Comparison of ENCODE assay signal across 9 mouse cellular contexts in the genomic region with DNA sequence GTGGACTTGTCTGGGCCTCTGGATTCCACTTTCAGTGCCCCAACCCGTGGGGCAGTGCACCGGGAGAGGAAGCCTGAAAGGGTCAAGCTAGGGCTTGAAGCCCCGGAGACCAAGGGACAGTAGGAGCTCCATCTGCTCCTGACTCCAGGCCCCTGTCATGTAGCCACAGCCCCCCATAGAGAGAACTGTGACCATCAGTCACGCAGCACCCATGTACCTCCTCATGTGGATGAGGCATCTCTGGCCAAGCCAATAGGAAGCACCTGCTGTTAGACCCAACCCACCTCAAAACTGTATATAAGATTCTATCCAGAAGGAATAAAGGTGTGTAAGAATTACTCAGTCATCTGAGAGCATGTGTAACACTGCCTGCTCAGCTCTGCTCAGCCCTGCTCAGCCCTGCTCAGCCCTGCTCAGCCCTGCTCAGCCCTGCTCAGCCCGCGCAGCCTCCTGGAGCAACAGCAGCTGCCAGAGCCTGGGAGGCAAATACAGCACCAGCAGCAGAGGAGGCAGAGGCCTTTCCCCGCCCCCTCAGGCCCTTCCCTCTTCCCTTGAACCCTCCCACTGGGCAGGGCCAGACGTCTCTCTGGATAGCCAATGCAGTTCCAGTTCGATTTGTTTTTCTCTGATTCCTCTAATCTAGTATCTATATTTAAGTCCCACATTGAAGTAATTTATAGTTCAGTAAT.
A peak's percentile ranks its signal among the peaks of the same experiment; 100 is the strongest.
DNase-seq lines count a peak whose midpoint lies in the region; ATAC-seq and TF ChIP-seq lines count a peak whose summit lies in the region.
"Had no signal": no experiment of that assay in that cellular context is flagged by ENCODE, and none has a peak within 500 bp of the region (broad histone marks: within the 10 kb centered on the region; RNA-seq: fewer than 3 reads in every experiment).

No protein-coding gene starts in this region.

- intact Hi-C loops in heart, postnatal 14 days (cut with DNase I) = no loop called here
- intact Hi-C loops in left cerebral cortex, postnatal 36 days (cut with DNase I) = no loop called here

- H3K36me3 ChIP-seq in lung, embryonic 14.5 days (ENCODE audit: insufficient read depth) = no peaks in the 10 kb centered on the region
- H3K36me3 ChIP-seq in midbrain, embryonic 11.5 days (ENCODE audit: control insufficient read depth, insufficient read depth, low read length) = no peaks in the 10 kb centered on the region

- 33% methylated on average over 9 of the region's 9 CpGs for WGBS in lung, embryonic 14.5 days
- 33% methylated on average over 9 of the region's 9 CpGs for WGBS in lung, adult 2 months
- WGBS in midbrain, embryonic 11.5 days = 36% methylated on average over 9 of the region's 9 CpGs

- TF ChIP-seq CTCF in lung, embryonic 14.5 days (IDR thresholded peaks at IDR 0.05; ENCODE audit: low read depth) = no peak
- TF ChIP-seq CTCF in lung, adult 2 months (IDR thresholded peaks at IDR 0.05; ENCODE audit: insufficient read depth, low read length) = no peak

- no peak for TF ChIP-seq POLR2A in lung, adult 2 months (IDR thresholded peaks at IDR 0.05; ENCODE audit: borderline replicate concordance, extremely low read depth, low read depth, low read length)

- peak; percentile 92; the same call in 1 of the 2 replicates for ATAC-seq in lung, embryonic 14.5 days (ENCODE audit: insufficient read depth)
- peak; percentile 94 for ATAC-seq in midbrain, embryonic 11.5 days (ENCODE audit: low FRiP score)

- no peak overlapping the region for H3K4me2 ChIP-seq in lung, embryonic 14.5 days
- no peak overlapping the region for H3K4me2 ChIP-seq in midbrain, embryonic 11.5 days

- no peak overlapping the region for H3K27ac ChIP-seq in lung, embryonic 14.5 days (ENCODE audit: low read depth)
- no peak overlapping the region for H3K27ac ChIP-seq in midbrain, embryonic 11.5 days (ENCODE audit: low read depth, low read length)
- H3K27ac ChIP-seq: macrophage had no signal

- H3K27me3 ChIP-seq in lung, embryonic 14.5 days (ENCODE audit: insufficient read depth, low read length) = no peaks in the 10 kb centered on the region
- no peaks in the 10 kb centered on the region for H3K27me3 ChIP-seq in midbrain, embryonic 11.5 days (ENCODE audit: control insufficient read depth, insufficient read depth, low read length)

- no peaks in the 10 kb centered on the region for H3K9me3 ChIP-seq in lung, embryonic 14.5 days (ENCODE audit: low read depth, low read length)
- no peaks in the 10 kb centered on the region for H3K9me3 ChIP-seq in midbrain, embryonic 11.5 days (ENCODE audit: control insufficient read depth, low read length)

- no peaks in the 10 kb centered on the region for H3K4me1 ChIP-seq in lung, embryonic 14.5 days (ENCODE audit: insufficient read depth)
- no peaks in the 10 kb centered on the region for H3K4me1 ChIP-seq in lung, adult 2 months (ENCODE audit: control insufficient read depth, insufficient read depth, low read length)
- H3K4me1 ChIP-seq in midbrain, embryonic 11.5 days (ENCODE audit: control insufficient read depth, insufficient read depth, low read length) = no peaks in the 10 kb centered on the region

- H3K4me3 ChIP-seq in lung, embryonic 14.5 days (ENCODE audit: low read depth, low read length) = no peak overlapping the region
- no peak overlapping the region for H3K4me3 ChIP-seq in lung, adult 2 months (replicated peaks; ENCODE audit: extremely low read depth, low read depth, low read length)
- no peak overlapping the region for H3K4me3 ChIP-seq in midbrain, embryonic 11.5 days (ENCODE audit: low read depth, low read length)

- no peak overlapping the region for H3K9ac ChIP-seq in lung, embryonic 14.5 days
- H3K9ac ChIP-seq in midbrain, embryonic 11.5 days (ENCODE audit: low read length) = no peak overlapping the region

- DNase-seq in lung, embryonic 14.5 days = peak; percentile 51
- DNase-seq in lung, adult 2 months = no peak
- peak; percentile 11 for DNase-seq in embryo, embryonic 11.5 days (ENCODE audit: low read depth, low spot score)
- peak; percentile 14 to 24 for DNase-seq in heart, postnatal 14 days
- peak; percentile 8 to 19 for DNase-seq in left cerebral cortex, postnatal 36 days (ENCODE audit: low spot score in 2 of 2)
- DNase-seq in midbrain, embryonic 11.5 days (ENCODE audit: low spot score, missing footprints) = peak; percentile 88
- no peak for DNase-seq in spleen, postnatal 36 days (ENCODE audit: low spot score in 2 of 2)
- DNase-seq in spleen, adult 12 weeks (ENCODE audit: low spot score) = no peak

Comparison
In these comparisons a context has a peak if more than half of its experiments do, and no peak if none do; other contexts are left out.
1. DNase-seq: peak in lung, embryonic 14.5 days (single experiment), embryo, embryonic 11.5 days (single experiment), heart, postnatal 14 days (2 of 2), left cerebral cortex, postnatal 36 days (2 of 2) and midbrain, embryonic 11.5 days (single experiment); none in lung, adult 2 months (single experiment), spleen, postnatal 36 days (0 of 2) and spleen, adult 12 weeks (single experiment).